Mouse (Mus musculus) forebrain, postnatal 0 days (tissue): ENCODE measurements at regions not wholly inside any gene's neighbourhood (a gene's known extent, or its start where the extent isn't known, plus 50 kb on each side); places are given as distances from the start of the nearest gene placed in this dataset.
"Not testable (repeated sequence)": the region's sequence is repeated elsewhere in the genome, so short reads cannot be mapped to it uniquely, and the experiment has no call there.

ENCODE experiments used
- ATAC-seq: fragments of 200-750 bp; cut with Nextera tagmentation; 2 replicates; pipeline ENCODE4 v1.8.0; 2017; ENCODE audit warnings: mild to moderate bottlenecking, moderate library complexity
- DNase-seq: peaks from one replicate; pipeline ENCODE4 v3.0.0-alpha.2; 2015
- H3K27ac ChIP-seq: fragments of 300-500 bp; sonication (generic); 2 replicates; pipeline ENCODE4 v1.5.1; 2014; ENCODE audit warnings: low read depth, mild to moderate bottlenecking, antibody characterized with exemption, low read length, moderate library complexity, mixed read lengths
- H3K27me3 ChIP-seq: fragments of 300-500 bp; sonication (generic); 2 replicates; pipeline ENCODE4 v1.6.1; 2014; ENCODE audit warnings: mild to moderate bottlenecking, low read length, mixed read lengths; ENCODE audit not compliant: insufficient read depth
- H3K36me3 ChIP-seq: fragments of 300-500 bp; sonication (generic); 2 replicates; pipeline ENCODE4 v1.6.1; 2014; ENCODE audit warnings: mild to moderate bottlenecking, moderate library complexity; ENCODE audit not compliant: insufficient read depth
- H3K4me1 ChIP-seq: fragments of 300-500 bp; sonication (generic); 2 replicates; pipeline ENCODE4 v1.6.1; 2014; ENCODE audit warnings: antibody characterized with exemption; ENCODE audit not compliant: insufficient read depth
- H3K4me2 ChIP-seq: fragments of 300-500 bp; sonication (generic); 2 replicates; pipeline ENCODE4 v1.6.1; 2014; ENCODE audit warnings: low read depth, mild to moderate bottlenecking, moderate library complexity
- H3K4me3 ChIP-seq: fragments of 300-500 bp; sonication (generic); 2 replicates; pipeline ENCODE4 v1.5.1; 2014; ENCODE audit warnings: low read depth, low read length, mixed read lengths
- H3K9ac ChIP-seq: fragments of 300-500 bp; sonication (generic); 2 replicates; pipeline ENCODE4 v1.6.1; 2014; ENCODE audit warnings: mild to moderate bottlenecking
- H3K9me3 ChIP-seq: fragments of 300-500 bp; sonication (generic); 2 replicates; pipeline ENCODE4 v1.6.1; 2016; ENCODE audit warnings: low read length
- CTCF ChIP-seq: sonication (generic); IDR thresholded peaks from 2 replicates; pipeline ENCODE4 v1.5.1; 2016; ENCODE audit warnings: antibody characterized with exemption, control low read depth, low read depth
- WGBS: fragments of 180-500 bp; shearing (Covaris S2); extraction: QIAGEN DNeasy Blood & Tissue Kit; methylation state at CpG from one replicate; pipeline ENCODE4 v1.1.7; 2014; 5-methylcytosine and 5-hydroxymethylcytosine counted together

DNA sequence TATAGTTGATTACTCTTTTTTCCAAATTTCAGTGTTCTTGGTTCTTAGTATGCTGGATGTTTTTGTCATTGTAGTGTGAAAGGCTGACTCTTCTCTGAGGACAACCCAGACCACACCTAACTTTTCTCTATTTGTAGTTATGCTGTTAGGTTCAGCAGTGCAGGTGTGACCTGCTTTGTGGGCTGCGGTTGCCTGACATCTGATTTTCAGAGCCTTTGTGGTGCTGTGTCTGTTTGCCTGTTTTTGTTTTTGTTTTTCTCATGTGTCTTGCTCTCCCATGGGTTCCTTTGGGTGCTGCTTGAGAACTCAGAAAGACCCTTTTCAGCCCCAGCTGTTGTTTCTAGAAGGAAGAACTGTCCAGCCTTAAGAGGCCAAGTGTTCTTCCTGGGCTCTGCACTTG lies 52.0 kb upstream of the Trpm1 start:
- 90% methylated on average over 1 of the region's 1 CpGs for WGBS
- Histone ChIP-seq H3K27ac (no peak overlapping the region), H3K9me3 (no peaks in the 10 kb centered on the region), H3K27me3 (no peaks in the 10 kb centered on the region), H3K9ac (no peak overlapping the region), H3K4me1 (no peaks in the 10 kb centered on the region), H3K4me2 (no peak overlapping the region), H3K36me3 (no peaks in the 10 kb centered on the region), H3K4me3 (no peak overlapping the region)
- no peak for TF ChIP-seq CTCF
- ATAC-seq (no peak), DNase-seq (no peak)

GRCm38 (mm10) chr7:64099606-64100005 lies 54.0 kb upstream of the Trpm1 start:
- 96% methylated on average over 3 of the region's 3 CpGs for WGBS
- Histone ChIP-seq H3K9me3 (no peaks in the 10 kb centered on the region), H3K4me3 (no peak overlapping the region), H3K4me2 (no peak overlapping the region), H3K27me3 (no peaks in the 10 kb centered on the region), H3K36me3 (no peaks in the 10 kb centered on the region), H3K9ac (no peak overlapping the region), H3K27ac (no peak overlapping the region), H3K4me1 (no peaks in the 10 kb centered on the region)
- ATAC-seq (no peak), DNase-seq (no peak)
- no peak for TF ChIP-seq CTCF

- no peak overlapping the region for H3K4me2 ChIP-seq
- H3K4me1 ChIP-seq = no peaks in the 10 kb centered on the region
- no peaks in the 10 kb centered on the region for H3K27me3 ChIP-seq
- no peak overlapping the region for H3K27ac ChIP-seq
- ATAC-seq (no peak), DNase-seq (no peak)
- no peak for TF ChIP-seq CTCF
- 77% methylated on average over 1 of the region's 1 CpGs for WGBS
- no peak overlapping the region for H3K9ac ChIP-seq
- no peaks in the 10 kb centered on the region for H3K36me3 ChIP-seq
- H3K4me3 ChIP-seq = no peak overlapping the region
- H3K9me3 ChIP-seq = no peaks in the 10 kb centered on the region
These were observed 63.6 kb upstream of the Trpm1 start for GRCm38 (mm10) chr7:64090067-64090466.

DNA sequence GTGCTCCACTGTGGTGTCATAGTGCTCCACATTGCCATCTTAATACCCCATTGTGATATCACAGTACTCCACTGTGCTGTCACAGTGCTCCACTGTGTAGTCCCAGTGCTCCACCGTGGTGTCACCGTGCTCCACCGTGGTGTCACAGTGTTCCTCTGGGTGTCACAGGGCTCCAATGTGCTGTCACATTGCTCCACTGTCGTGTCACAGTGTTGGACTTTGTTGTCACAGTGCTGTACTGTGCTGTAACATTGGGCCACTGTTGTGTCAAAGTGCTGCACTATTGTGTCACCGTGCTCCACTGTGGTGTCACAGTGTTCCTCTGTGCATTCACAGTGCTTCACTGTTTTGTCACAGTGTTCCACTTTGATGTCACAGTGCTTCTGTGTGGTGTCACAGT lies 64.6 kb upstream of the Trpm1 start:
- ATAC-seq = no peak
- Histone ChIP-seq H3K9me3 (no peaks in the 10 kb centered on the region), H3K27me3 (no peaks in the 10 kb centered on the region), H3K36me3 (no peaks in the 10 kb centered on the region), H3K4me1 (no peaks in the 10 kb centered on the region), H3K4me3 (no peak overlapping the region), H3K9ac (no peak overlapping the region), H3K4me2 (no peak overlapping the region), H3K27ac (no peak overlapping the region)
- no peak for DNase-seq
- TF ChIP-seq CTCF = no peak
- 92% methylated on average over 5 of the region's 5 CpGs for WGBS

- ATAC-seq, H3K9me3 ChIP-seq, H3K27me3 ChIP-seq, DNase-seq, H3K9ac ChIP-seq, H3K4me1 ChIP-seq, H3K36me3 ChIP-seq, H3K27ac ChIP-seq, H3K4me3 ChIP-seq, H3K4me2 ChIP-seq: not testable (repeated sequence)
- 67% methylated on average over 1 of the region's 1 CpGs for WGBS
These were observed 69.7 kb upstream of the Trpm1 start for GRCm38 (mm10) chr7:64083978-64084377.

GRCm38 (mm10) chr7:64082651-64083050 lies 71.0 kb upstream of the Trpm1 start:
- ATAC-seq (no peak), DNase-seq (no peak)
- TF ChIP-seq CTCF = no peak
- H3K27me3 ChIP-seq = no peaks in the 10 kb centered on the region
- H3K27ac ChIP-seq = no peak overlapping the region
- 87% methylated on average over 5 of the region's 5 CpGs for WGBS
- H3K36me3 ChIP-seq = no peaks in the 10 kb centered on the region
- no peak overlapping the region for H3K4me3 ChIP-seq
- H3K9ac ChIP-seq = no peak overlapping the region
- no peaks in the 10 kb centered on the region for H3K9me3 ChIP-seq
- no peaks in the 10 kb centered on the region for H3K4me1 ChIP-seq
- no peak overlapping the region for H3K4me2 ChIP-seq

- Histone ChIP-seq H3K27me3 (no peaks in the 10 kb centered on the region), H3K36me3 (no peaks in the 10 kb centered on the region), H3K4me2 (no peak overlapping the region), H3K27ac (no peak overlapping the region), H3K9me3 (no peaks in the 10 kb centered on the region), H3K4me1 (no peaks in the 10 kb centered on the region), H3K9ac (no peak overlapping the region), H3K4me3 (no peak overlapping the region)
- no peak for DNase-seq
- TF ChIP-seq CTCF = no peak
- ATAC-seq = no peak
- 88% methylated on average over 3 of the region's 3 CpGs for WGBS
These were observed 71.4 kb upstream of the Trpm1 start for GRCm38 (mm10) chr7:64082201-64082600.

- ATAC-seq = no peak
- Histone ChIP-seq H3K27ac (no peak overlapping the region), H3K27me3 (no peaks in the 10 kb centered on the region), H3K9me3 (no peaks in the 10 kb centered on the region), H3K4me3 (no peak overlapping the region), H3K36me3 (no peaks in the 10 kb centered on the region), H3K4me2 (no peak overlapping the region), H3K4me1 (no peaks in the 10 kb centered on the region), H3K9ac (no peak overlapping the region)
- no peak for DNase-seq
- 74% methylated on average over 2 of the region's 2 CpGs for WGBS
- TF ChIP-seq CTCF = no peak
These were observed 72.0 kb upstream of the Trpm1 start for GRCm38 (mm10) chr7:64081618-64082017.
